Mouse (Mus musculus): Measurements from ENCODE around the gene Cox7a1.

DNA sequence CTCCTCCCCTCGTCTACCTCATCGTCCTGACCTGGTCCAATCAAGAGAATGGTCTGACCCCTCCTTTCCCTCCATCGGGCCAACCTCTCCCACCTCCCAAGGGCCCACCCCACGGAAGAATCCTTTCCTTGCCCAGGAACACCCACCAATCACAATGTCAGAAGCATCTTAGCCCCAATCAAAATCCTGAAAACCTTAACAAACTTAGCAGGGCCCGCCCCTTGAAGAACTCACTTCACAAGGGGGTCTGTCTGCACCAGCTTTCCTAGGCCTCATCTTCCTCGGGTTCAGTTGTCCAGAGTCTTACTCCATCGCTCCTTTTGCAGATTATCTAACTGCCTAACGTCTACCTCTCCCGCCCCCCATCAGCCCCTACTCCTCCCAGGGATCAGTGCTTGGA lies 9.1 kb downstream of the Cox7a1 start:
- TF ChIP-seq POLR2A (IDR thresholded peaks at IDR 0.05; ENCODE audit: insufficient read depth, low read length) (peak; percentile 54), CTCF (IDR thresholded peaks at IDR 0.05; ENCODE audit: low read depth, low read length) (no peak)
